Mouse (Mus musculus) spleen, adult 2 months (tissue): ENCODE measurements around the gene Podn. TPM values are rescaled to one million over a fixed set of nuclear protein-coding genes. Genes with fewer than 3 reads are reported as not detected.

Experiments used
- DNase-seq, 2 experiments: peaks; one replicate each; pipeline versions ENCODE4 v3.0.0 to v3.0.0-alpha.2; 2012 to 2021; ENCODE audit warnings: low spot score in 2 of 2, low read depth in 1 of 2
- H3K27ac ChIP-seq: fragments of 200-500 bp; 2 replicates; pipeline ENCODE4 v1.5.1; 2012; ENCODE audit warnings: low read length, inconsistent platforms; ENCODE audit not compliant: insufficient read depth
- H3K27me3 ChIP-seq: fragments of 200-500 bp; 2 replicates; pipeline ENCODE4 v1.6.1; 2012; ENCODE audit warnings: mild to moderate bottlenecking, moderate library complexity, low read length, inconsistent platforms; ENCODE audit not compliant: control insufficient read depth, insufficient read depth
- H3K36me3 ChIP-seq: fragments of 200-500 bp; 2 replicates; pipeline ENCODE4 v1.6.1; 2012; ENCODE audit warnings: mild to moderate bottlenecking, low read length, inconsistent platforms; ENCODE audit not compliant: control insufficient read depth, insufficient read depth
- H3K4me1 ChIP-seq: fragments of 200-500 bp; 2 replicates; pipeline ENCODE4 v1.6.1; 2011; ENCODE audit warnings: inconsistent platforms; ENCODE audit not compliant: control insufficient read depth, insufficient read depth, insufficient read length
- H3K4me3 ChIP-seq: fragments of 200-500 bp; 2 replicates; pipeline ENCODE4 v1.5.1; 2011; ENCODE audit warnings: mild to moderate bottlenecking, inconsistent platforms; ENCODE audit not compliant: insufficient read depth, insufficient read length; ENCODE audit errors: extremely low read depth
- CTCF ChIP-seq: fragments of 200-500 bp; IDR thresholded peaks from 2 replicates; pipeline ENCODE4 v1.5.1; 2011; ENCODE audit warnings: mild to moderate bottlenecking, inconsistent platforms; ENCODE audit not compliant: insufficient read depth, insufficient read length, insufficient replicate concordance; ENCODE audit errors: extremely low read depth
- POLR2A ChIP-seq: fragments of 200-500 bp; IDR thresholded peaks from 2 replicates; pipeline ENCODE4 v1.6.1; 2011; ENCODE audit warnings: low read depth, low read length, inconsistent platforms
- WGBS: fragments of 180-500 bp; shearing (Covaris S2); methylation state at CpG from one replicate; pipeline ENCODE4 v1.1.7; 2018; 5-methylcytosine and 5-hydroxymethylcytosine counted together
- polyA plus RNA-seq: library from polyadenylated mRNA; depleted of rRNA; stranded (reverse); fragments of >200 nt; gene quantifications from 2 replicates; pipeline ENCODE4 v1.2.3, GENCODE M21; 2012

Podn gene
- polyA plus RNA-seq, 1 experiment = 8.0 TPM

GRCm38 (mm10) chr4:108045136-108046107, 50.8 kb downstream of the Podn start:
- H3K4me3 ChIP-seq = no peak overlapping the region
- no peaks in the 10 kb centered on the region for H3K27me3 ChIP-seq
- no peak for TF ChIP-seq POLR2A
- TF ChIP-seq CTCF = no peak
- no peak for DNase-seq
- H3K27ac ChIP-seq = no peak overlapping the region
- H3K36me3 ChIP-seq = peaks cover 21% of the 10 kb centered on the region
- no peaks in the 10 kb centered on the region for H3K4me1 ChIP-seq
- 92% methylated on average over 19 of the region's 19 CpGs for WGBS

GRCm38 (mm10) chr4:108037027-108037426, 59.2 kb downstream of the Podn start:
- Histone ChIP-seq H3K4me3 (no peak overlapping the region), H3K27me3 (no peaks in the 10 kb centered on the region), H3K4me1 (no peaks in the 10 kb centered on the region; the same call in 1 of the 2 replicates), H3K36me3 (no peaks in the 10 kb centered on the region), H3K27ac (no peak overlapping the region)
- DNase-seq = no peak
- WGBS = 83% methylated on average over 8 of the region's 8 CpGs
- no peak for TF ChIP-seq POLR2A
- TF ChIP-seq CTCF = no peak

GRCm38 (mm10) chr4:108033041-108033764, 63.0 kb downstream of the Podn start:
- 82% methylated on average over 8 of the region's 8 CpGs for WGBS
- TF ChIP-seq POLR2A (no peak), CTCF (no peak)

GRCm38 (mm10) chr4:108032352-108032849, 63.8 kb downstream of the Podn start:
- DNase-seq = no peak
- WGBS = 61% methylated on average over 11 of the region's 11 CpGs
- H3K4me3 ChIP-seq = no peak overlapping the region
- peaks cover 6% of the 10 kb centered on the region; the same call in 1 of the 2 replicates for H3K27me3 ChIP-seq
- TF ChIP-seq POLR2A (no peak), CTCF (no peak)
- H3K36me3 ChIP-seq = no peaks in the 10 kb centered on the region
- H3K27ac ChIP-seq = no peak overlapping the region
- no peaks in the 10 kb centered on the region; the same call in 1 of the 2 replicates for H3K4me1 ChIP-seq

More at GRCm38 (mm10) chr4:108033041-108033764, 63.0 kb downstream of the Podn start:
- Histone ChIP-seq H3K4me1 (no peaks in the 10 kb centered on the region; the same call in 1 of the 2 replicates), H3K27me3 (peaks cover 6% of the 10 kb centered on the region; the same call in 1 of the 2 replicates), H3K36me3 (no peaks in the 10 kb centered on the region), H3K27ac (no peak overlapping the region), H3K4me3 (no peak overlapping the region)
- no peak for DNase-seq

GRCm38 (mm10) chr4:108031502-108032351, 64.5 kb downstream of the Podn start:
- Histone ChIP-seq H3K27me3 (peaks cover 6% of the 10 kb centered on the region; the same call in 1 of the 2 replicates), H3K4me3 (peak overlapping the region; percentile 37; the same call in 1 of the 2 replicates), H3K36me3 (no peaks in the 10 kb centered on the region), H3K27ac (no peak overlapping the region), H3K4me1 (no peaks in the 10 kb centered on the region; the same call in 1 of the 2 replicates)
- TF ChIP-seq CTCF (no peak), POLR2A (no peak)
- no peak for DNase-seq
- 2% methylated on average over 82 of the region's 86 CpGs for WGBS

GRCm38 (mm10) chr4:108030888-108031501, 65.2 kb downstream of the Podn start:
- H3K4me1 ChIP-seq = no peaks in the 10 kb centered on the region; the same call in 1 of the 2 replicates

More at GRCm38 (mm10) chr4:108030888-108031501, 65.2 kb downstream of the Podn start:
- Histone ChIP-seq H3K27me3 (peaks cover 6% of the 10 kb centered on the region; the same call in 1 of the 2 replicates), H3K4me3 (peak overlapping the region; percentile 6; the same call in 1 of the 2 replicates), H3K36me3 (no peaks in the 10 kb centered on the region), H3K27ac (no peak overlapping the region)
- no peak for TF ChIP-seq POLR2A
- TF ChIP-seq CTCF = no peak
- DNase-seq = no peak
- 10% methylated on average over 22 of the region's 22 CpGs for WGBS
